Mouse (Mus musculus): Measurements from ENCODE around the gene Glis2.

GRCm38 (mm10) chr16:4642937-4643336, 48.4 kb downstream of the Glis2 start:
- no peak for TF ChIP-seq CTCF (IDR thresholded peaks at IDR 0.05; ENCODE audit: borderline replicate concordance, extremely low read depth, insufficient read depth, insufficient read length)
- no peak for TF ChIP-seq POLR2A (IDR thresholded peaks at IDR 0.05; ENCODE audit: borderline replicate concordance, extremely low read depth, insufficient read depth, insufficient read length, poor library complexity, severe bottlenecking)
